Mouse (Mus musculus) lung, adult 2 months (tissue): ENCODE data around the gene Rhbdd1. TPM values are rescaled to one million over a fixed set of nuclear protein-coding genes. Genes with fewer than 3 reads are reported as not detected.

Experiments used
- DNase-seq: peaks from one replicate; pipeline ENCODE4 v3.0.0; 2022
- H3K4me1 ChIP-seq: fragments of 200-500 bp; 2 replicates; pipeline ENCODE4 v1.6.1; 2011; ENCODE audit warnings: low read length; ENCODE audit not compliant: control insufficient read depth, insufficient read depth
- H3K4me3 ChIP-seq: fragments of 200-500 bp; replicated peaks from 2 replicates; pipeline ENCODE3; 2011; ENCODE audit warnings: low read depth, mild to moderate bottlenecking, control low read depth, low read length; ENCODE audit errors: extremely low read depth
- CTCF ChIP-seq: fragments of 200-500 bp; IDR thresholded peaks from 2 replicates; pipeline ENCODE4 v1.5.1; 2011; ENCODE audit warnings: mild to moderate bottlenecking, low read length, control low read depth; ENCODE audit not compliant: insufficient read depth
- POLR2A ChIP-seq: fragments of 200-500 bp; IDR thresholded peaks from 2 replicates; pipeline ENCODE4 v1.6.1; 2011; ENCODE audit warnings: low read depth, mild to moderate bottlenecking, control low read depth, low read length, borderline replicate concordance; ENCODE audit errors: extremely low read depth
- WGBS: fragments of 180-500 bp; shearing (Covaris S2); methylation state at CpG from one replicate; pipeline ENCODE4 v1.1.7; 2018; 5-methylcytosine and 5-hydroxymethylcytosine counted together
- polyA plus RNA-seq: library from polyadenylated mRNA; depleted of rRNA; stranded (reverse); fragments of >200 nt; gene quantifications from 2 replicates; pipeline ENCODE4 v1.2.3, GENCODE M21; 2012

The Rhbdd1 gene
- polyA plus RNA-seq, 1 experiment: 16.3 TPM

DNA sequence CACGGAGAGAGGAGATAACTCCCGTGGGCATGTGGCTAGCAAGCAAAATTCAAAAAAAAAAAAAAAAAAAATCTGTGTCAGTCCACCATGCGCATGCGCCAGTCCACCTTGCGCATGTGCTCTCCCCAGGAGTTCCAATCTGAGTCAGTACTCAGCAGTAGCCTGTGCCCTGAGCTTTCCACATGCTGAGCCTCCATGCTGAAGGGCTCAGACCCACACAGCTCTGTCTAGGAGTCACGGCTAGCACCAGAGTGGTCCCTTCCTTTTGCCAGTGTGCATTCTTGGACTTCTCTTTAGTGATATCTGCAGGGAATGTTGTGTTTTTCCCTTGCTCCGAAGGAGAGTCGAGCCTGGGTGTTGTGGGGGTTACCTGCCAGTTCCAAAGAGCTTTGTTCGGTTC, 93.0 kb downstream of the Rhbdd1 start:
- DNase-seq: no peak
- no peak overlapping the region for H3K4me3 ChIP-seq
- peaks cover 2% of the 10 kb centered on the region; the same call in 1 of the 2 replicates for H3K4me1 ChIP-seq
- TF ChIP-seq CTCF (no peak), POLR2A (no peak)
- 89% methylated on average over 9 of the region's 9 CpGs for WGBS

GRCm38 (mm10) chr1:82410548-82410947, 94.3 kb downstream of the Rhbdd1 start:
- H3K4me1 ChIP-seq: peaks cover 2% of the 10 kb centered on the region; the same call in 1 of the 2 replicates
- 79% methylated on average over 3 of the region's 3 CpGs for WGBS
- DNase-seq: no peak
- no peak overlapping the region for H3K4me3 ChIP-seq
- no peak for TF ChIP-seq POLR2A
- no peak for TF ChIP-seq CTCF

DNA sequence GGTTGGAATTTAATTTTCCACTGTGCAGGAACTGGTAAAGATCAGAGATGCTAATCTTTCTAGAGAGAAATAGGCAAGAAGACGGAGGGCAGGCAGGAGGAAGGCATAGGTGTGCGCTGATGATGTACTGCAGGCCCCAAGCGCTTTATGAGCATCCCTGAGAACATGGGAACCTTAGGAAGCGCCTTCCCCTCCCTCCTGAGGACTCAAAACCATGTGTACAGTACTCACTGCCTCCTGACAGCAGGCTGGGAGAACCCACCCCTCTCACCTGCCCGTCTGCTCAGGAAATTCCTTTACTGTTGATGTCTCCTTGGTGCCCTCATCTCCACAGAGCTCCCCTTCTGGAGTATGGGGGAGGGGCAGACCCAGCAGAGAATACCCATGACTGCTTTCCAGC, 95.3 kb downstream of the Rhbdd1 start:
- Histone ChIP-seq H3K4me1 (peaks cover 2% of the 10 kb centered on the region; the same call in 1 of the 2 replicates), H3K4me3 (no peak overlapping the region)
- no peak for TF ChIP-seq POLR2A
- TF ChIP-seq CTCF: no peak
- no peak for DNase-seq
- 82% methylated on average over 5 of the region's 5 CpGs for WGBS

- no peak for TF ChIP-seq CTCF
- TF ChIP-seq POLR2A: no peak
- no peak for DNase-seq
- Histone ChIP-seq H3K4me1 (peaks cover 2% of the 10 kb centered on the region; the same call in 1 of the 2 replicates), H3K4me3 (no peak overlapping the region)
- WGBS: 38% methylated on average over 4 of the region's 4 CpGs
Observed at GRCm38 (mm10) chr1:82412085-82412484, 95.8 kb downstream of the Rhbdd1 start.

DNA sequence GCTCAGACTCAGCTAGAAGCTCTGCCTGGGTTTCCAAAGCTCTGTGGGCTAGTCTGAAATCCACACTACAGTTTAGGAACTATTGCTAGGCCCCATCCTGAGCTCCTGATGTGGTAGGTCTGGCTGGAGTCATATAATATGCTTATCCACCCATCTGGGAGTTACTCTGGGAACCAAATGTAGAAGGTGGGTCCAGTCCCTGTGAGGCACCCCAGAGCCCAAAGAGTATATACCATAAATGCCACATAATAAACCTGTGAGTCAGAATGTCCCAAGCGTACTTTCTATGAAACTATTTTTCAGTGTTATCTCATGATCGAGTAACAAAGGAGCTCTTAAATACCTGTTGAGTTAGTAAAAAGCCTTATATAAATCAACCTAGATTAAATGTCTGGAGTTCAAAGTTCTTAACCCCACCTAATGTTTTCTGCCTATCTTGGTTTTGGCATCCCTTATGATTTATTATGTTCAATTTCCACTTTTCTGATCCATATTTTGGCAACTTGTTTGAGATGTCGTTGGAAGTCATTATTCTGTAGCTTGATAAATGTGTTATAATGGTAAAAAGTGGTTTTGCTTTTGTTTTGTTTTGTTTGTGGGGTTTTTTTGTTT, 98.3 kb downstream of the Rhbdd1 start:
- DNase-seq: no peak
- peaks cover 2% of the 10 kb centered on the region; the same call in 1 of the 2 replicates for H3K4me1 ChIP-seq
- H3K4me3 ChIP-seq: no peak overlapping the region
- no peak for TF ChIP-seq CTCF
- TF ChIP-seq POLR2A: no peak
- WGBS: 80% methylated on average over 3 of the region's 3 CpGs

- Histone ChIP-seq H3K4me1 (peaks cover 2% of the 10 kb centered on the region; the same call in 1 of the 2 replicates), H3K4me3 (no peak overlapping the region)
- TF ChIP-seq POLR2A (no peak), CTCF (no peak)
- WGBS: 81% methylated on average over 4 of the region's 4 CpGs
- DNase-seq: no peak
Observed at GRCm38 (mm10) chr1:82415641-82416040, 99.4 kb downstream of the Rhbdd1 start.

DNA sequence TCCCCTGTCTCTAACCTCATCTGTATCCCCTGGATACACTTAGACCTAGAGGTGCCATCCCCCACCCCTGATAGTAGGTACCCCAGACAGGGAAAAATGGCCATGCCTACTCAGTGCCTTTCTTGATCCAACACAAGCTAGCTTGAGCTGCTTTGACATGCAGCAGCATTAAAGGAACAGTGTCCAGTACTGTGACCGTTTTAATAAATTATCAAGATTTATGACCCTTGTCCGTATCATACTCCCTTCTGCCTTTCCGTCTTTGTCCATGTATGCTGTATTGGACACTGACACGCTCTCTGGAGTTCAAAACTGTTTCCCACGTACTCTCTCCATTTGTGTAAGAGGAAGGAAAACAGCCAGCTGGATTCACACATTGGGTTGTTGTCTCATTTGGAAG, 111.5 kb downstream of the Rhbdd1 start:
- no peak for DNase-seq
- no peak overlapping the region for H3K4me3 ChIP-seq
- WGBS: 89% methylated on average over 5 of the region's 5 CpGs
- H3K4me1 ChIP-seq: no peaks in the 10 kb centered on the region
- no peak for TF ChIP-seq CTCF
- no peak for TF ChIP-seq POLR2A

DNA sequence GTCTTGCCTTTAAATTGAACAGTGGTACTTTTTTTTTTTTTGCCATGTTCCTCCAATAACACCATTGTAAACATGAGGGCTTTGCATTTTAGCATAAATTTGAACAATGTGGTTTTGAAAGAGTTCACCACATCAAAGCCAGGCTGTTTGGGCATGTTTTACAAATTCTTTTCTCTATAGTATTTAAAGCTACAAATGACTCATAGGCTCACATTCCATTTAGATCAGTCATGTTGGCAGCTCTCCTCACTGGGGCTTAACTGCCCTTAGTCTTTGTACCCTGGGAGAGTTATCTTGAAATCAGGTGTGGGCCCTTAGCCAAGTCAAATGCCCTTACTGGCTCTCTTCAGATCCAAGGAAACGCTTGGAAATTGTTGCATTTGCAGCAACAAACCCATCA, 112.8 kb downstream of the Rhbdd1 start:
- DNase-seq: peak; percentile 57
- TF ChIP-seq CTCF (no peak), POLR2A (no peak)
- no peaks in the 10 kb centered on the region for H3K4me1 ChIP-seq
- 18% methylated on average over 1 of the region's 1 CpGs for WGBS
- no peak overlapping the region for H3K4me3 ChIP-seq

GRCm38 (mm10) chr1:82432919-82433648, 116.8 kb downstream of the Rhbdd1 start:
- Histone ChIP-seq H3K4me1 (no peaks in the 10 kb centered on the region), H3K4me3 (no peak overlapping the region)
- DNase-seq: peak; percentile 41
- TF ChIP-seq POLR2A (no peak), CTCF (peak; percentile 84)
- WGBS: 63% methylated on average over 15 of the region's 15 CpGs

GRCm38 (mm10) chr1:82433649-82434005, 117.4 kb downstream of the Rhbdd1 start:
- H3K4me1 ChIP-seq: no peaks in the 10 kb centered on the region
- TF ChIP-seq CTCF: no peak
- TF ChIP-seq POLR2A: no peak
- WGBS: 73% methylated on average over 5 of the region's 5 CpGs
- H3K4me3 ChIP-seq: no peak overlapping the region
- DNase-seq: no peak
